Mouse (Mus musculus) CH12.LX (cell line): ENCODE data around the gene Sumo3.

Experiments
- CHD2 ChIP-seq: IDR thresholded peaks from 2 replicates; pipeline ENCODE4 v1.6.1; 2011; ENCODE audit warnings: low read length, improper control_type of control experiment
- CTCF ChIP-seq, 2 experiments: IDR thresholded peaks in 1 of 2; conservative IDR thresholded peaks in 1 of 2; 2 replicates each; pipeline ENCODE4 v1.5.1; 2011 to 2012; ENCODE audit warnings: low read depth in 2 of 2, low read length in 2 of 2, improper control_type of control experiment in 1 of 2, inconsistent platforms in 1 of 2, mild to moderate bottlenecking in 1 of 2, moderate library complexity in 1 of 2
- HCFC1 ChIP-seq: IDR thresholded peaks from 2 replicates; pipeline ENCODE4 v1.6.1; 2012; ENCODE audit warnings: low read depth, mild to moderate bottlenecking, inconsistent platforms, low read length, improper control_type of control experiment
- MAX ChIP-seq: IDR thresholded peaks from 2 replicates; pipeline ENCODE4 v1.6.1; 2011; ENCODE audit warnings: low read length, improper control_type of control experiment
- NRF1 ChIP-seq: IDR thresholded peaks from 2 replicates; pipeline ENCODE4 v1.6.1; 2014; ENCODE audit warnings: low read depth, mild to moderate bottlenecking, inconsistent platforms, low read length, improper control_type of control experiment, moderate library complexity
- POLR2A ChIP-seq: IDR thresholded peaks from 2 replicates; pipeline ENCODE4 v1.6.1; 2011; ENCODE audit warnings: low read depth, mild to moderate bottlenecking, improper control_type of control experiment, low read length
- TBP ChIP-seq: conservative IDR thresholded peaks from 2 replicates; pipeline ENCODE4 v1.6.1; 2011; ENCODE audit warnings: low read depth, low read length, improper control_type of control experiment
- UBTF ChIP-seq: IDR thresholded peaks from 2 replicates; pipeline ENCODE4 v1.6.1; 2012; ENCODE audit warnings: low read depth, mild to moderate bottlenecking, inconsistent platforms, low read length, improper control_type of control experiment, moderate library complexity
- ZKSCAN1 ChIP-seq: IDR thresholded peaks from 2 replicates; pipeline ENCODE4 v1.6.1; 2012; ENCODE audit warnings: low read depth, inconsistent platforms, low read length, improper control_type of control experiment, borderline replicate concordance
- ZNF384 ChIP-seq: IDR thresholded peaks from 2 replicates; pipeline ENCODE4 v1.6.1; 2012; ENCODE audit warnings: low read depth, low read length, improper control_type of control experiment, inconsistent platforms

GRCm38 (mm10) chr10:77610221-77610961 is 4.5 kb downstream of the Sumo3 start:
- TF ChIP-seq UBTF, result no peak
- no peak for TF ChIP-seq POLR2A
- no peak for TF ChIP-seq CTCF (conservative IDR thresholded peaks at IDR 0.05 in 1 of 2, IDR thresholded peaks at IDR 0.05 in 1 of 2; ENCODE audit: low read depth in 2 of 2, low read length in 2 of 2)
- TF ChIP-seq TBP, result no peak
- no peak for TF ChIP-seq ZNF384
- no peak for TF ChIP-seq CHD2
- TF ChIP-seq HCFC1, result no peak
- no peak for TF ChIP-seq NRF1
- TF ChIP-seq MAX, result no peak
- no peak for TF ChIP-seq ZKSCAN1
